Mouse (Mus musculus) neural tube, embryonic 12.5 days (tissue): ENCODE measurements at regions not wholly inside any gene's neighbourhood (a gene's known extent, or its start where the extent isn't known, plus 50 kb on each side); places are given as distances from the start of the nearest gene placed in this dataset.
"Not testable (repeated sequence)": the region's sequence is repeated elsewhere in the genome, so short reads cannot be mapped to it uniquely, and the experiment has no call there.

Source experiments
- ATAC-seq: fragments of 200-750 bp; cut with Nextera tagmentation; 2 replicates; pipeline ENCODE4 v1.8.0; 2017; ENCODE audit warnings: low read depth, mild to moderate bottlenecking, moderate TSS enrichment, moderate library complexity; ENCODE audit not compliant: low FRiP score
- H3K27ac ChIP-seq: fragments of 300-500 bp; sonication (generic); 2 replicates; pipeline ENCODE4 v1.5.1; 2016
- H3K27me3 ChIP-seq: fragments of 300-500 bp; sonication (generic); replicated peaks from 2 replicates; pipeline ENCODE4 v1.6.1; 2016; ENCODE audit warnings: mild to moderate bottlenecking
- H3K36me3 ChIP-seq: fragments of 300-500 bp; sonication (generic); 2 replicates; pipeline ENCODE4 v1.6.1; 2016; ENCODE audit warnings: mild to moderate bottlenecking
- H3K4me1 ChIP-seq: fragments of 300-500 bp; sonication (generic); 2 replicates; pipeline ENCODE4 v1.6.1; 2016
- H3K4me2 ChIP-seq: fragments of 300-500 bp; sonication (generic); replicated peaks from 2 replicates; pipeline ENCODE4 v1.6.1; 2016; ENCODE audit warnings: mild to moderate bottlenecking
- H3K4me3 ChIP-seq: fragments of 300-500 bp; sonication (generic); 2 replicates; pipeline ENCODE4 v1.5.1; 2016
- H3K9ac ChIP-seq: fragments of 300-500 bp; sonication (generic); 2 replicates; pipeline ENCODE4 v1.6.1; 2016; ENCODE audit warnings: mild to moderate bottlenecking
- H3K9me3 ChIP-seq: fragments of 300-500 bp; sonication (generic); 2 replicates; pipeline ENCODE4 v1.6.1; 2016; ENCODE audit warnings: mild to moderate bottlenecking
- WGBS: fragments of 180-500 bp; shearing (Covaris S2); methylation state at CpG from one replicate; pipeline ENCODE4 v1.1.7; 2016; 5-methylcytosine and 5-hydroxymethylcytosine counted together

DNA sequence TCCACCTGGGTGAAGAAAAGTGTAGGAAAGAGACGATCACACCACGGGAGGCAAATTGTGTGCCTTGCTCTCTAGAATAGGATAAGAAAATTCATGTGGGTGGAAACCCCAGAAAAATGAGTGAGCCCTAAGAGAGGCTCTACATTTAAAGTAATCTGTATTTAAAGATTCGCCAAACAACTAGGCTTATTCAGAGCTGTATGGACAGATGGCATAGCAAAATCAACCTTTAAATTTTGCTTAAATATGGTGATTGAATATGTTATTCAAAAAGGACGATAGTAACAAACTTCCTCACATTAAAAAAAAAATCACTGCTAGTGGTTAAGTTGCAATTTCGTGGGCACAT is 185.1 kb downstream of the Diras2 start:
- Histone ChIP-seq H3K36me3 (no peaks in the 10 kb centered on the region), H3K4me2 (no peak overlapping the region), H3K27ac (no peak overlapping the region), H3K27me3 (no peaks in the 10 kb centered on the region), H3K9me3 (no peaks in the 10 kb centered on the region), H3K9ac (no peak overlapping the region), H3K4me1 (no peaks in the 10 kb centered on the region), H3K4me3 (no peak overlapping the region)
- 86% methylated on average over 5 of the region's 5 CpGs for WGBS
- ATAC-seq: no peak

DNA sequence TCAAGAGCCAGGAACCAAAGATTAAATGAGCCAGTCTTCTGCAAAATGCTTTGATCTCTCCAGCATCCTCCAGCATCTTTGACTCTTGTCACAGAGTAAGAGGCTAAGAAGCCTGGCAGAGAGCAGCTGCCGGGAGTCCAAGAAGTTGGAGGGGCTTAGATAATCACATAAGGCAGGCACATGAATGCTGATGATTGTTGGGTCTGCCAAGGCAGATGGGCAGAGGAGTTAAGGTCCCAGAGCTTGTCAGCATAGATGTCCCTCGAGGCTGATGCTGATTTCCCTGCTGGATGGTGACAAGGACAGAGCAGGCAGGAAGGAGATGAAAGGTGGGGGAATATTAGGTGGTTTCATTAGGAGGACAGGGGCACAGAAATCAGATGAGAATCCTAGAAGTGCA is 183.4 kb downstream of the Diras2 start:
- no peak overlapping the region for H3K27ac ChIP-seq
- H3K9me3 ChIP-seq: no peaks in the 10 kb centered on the region
- H3K36me3 ChIP-seq: no peaks in the 10 kb centered on the region
- no peaks in the 10 kb centered on the region for H3K4me1 ChIP-seq
- H3K4me2 ChIP-seq: no peak overlapping the region
- 67% methylated on average over 2 of the region's 2 CpGs for WGBS
- no peak overlapping the region for H3K9ac ChIP-seq
- no peak for ATAC-seq
- H3K27me3 ChIP-seq: no peaks in the 10 kb centered on the region
- no peak overlapping the region for H3K4me3 ChIP-seq

DNA sequence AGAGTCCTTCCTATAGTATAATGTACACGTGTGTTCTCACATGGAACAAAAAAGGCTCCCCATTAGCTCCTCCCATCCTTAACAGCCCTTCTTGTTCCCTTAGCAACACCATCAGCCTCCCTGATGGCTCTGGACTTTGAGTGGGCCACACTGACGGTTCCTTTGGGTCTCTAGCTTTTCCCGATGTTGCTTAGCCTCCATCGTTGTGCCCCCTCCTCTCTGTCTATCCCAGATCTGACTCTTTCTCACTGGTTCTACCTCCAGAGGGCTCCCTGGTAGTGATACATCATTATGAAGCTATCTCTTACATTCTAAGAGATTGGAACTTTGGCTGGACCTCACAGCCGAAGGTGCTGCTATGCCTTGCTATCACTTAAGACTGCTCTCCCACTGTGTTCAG is 181.5 kb downstream of the Diras2 start:
- Histone ChIP-seq H3K27me3 (no peaks in the 10 kb centered on the region), H3K9me3 (no peaks in the 10 kb centered on the region), H3K4me2 (no peak overlapping the region), H3K4me3 (no peak overlapping the region), H3K27ac (no peak overlapping the region), H3K9ac (no peak overlapping the region), H3K36me3 (no peaks in the 10 kb centered on the region), H3K4me1 (no peaks in the 10 kb centered on the region)
- ATAC-seq: no peak
- WGBS: 86% methylated on average over 5 of the region's 5 CpGs

DNA sequence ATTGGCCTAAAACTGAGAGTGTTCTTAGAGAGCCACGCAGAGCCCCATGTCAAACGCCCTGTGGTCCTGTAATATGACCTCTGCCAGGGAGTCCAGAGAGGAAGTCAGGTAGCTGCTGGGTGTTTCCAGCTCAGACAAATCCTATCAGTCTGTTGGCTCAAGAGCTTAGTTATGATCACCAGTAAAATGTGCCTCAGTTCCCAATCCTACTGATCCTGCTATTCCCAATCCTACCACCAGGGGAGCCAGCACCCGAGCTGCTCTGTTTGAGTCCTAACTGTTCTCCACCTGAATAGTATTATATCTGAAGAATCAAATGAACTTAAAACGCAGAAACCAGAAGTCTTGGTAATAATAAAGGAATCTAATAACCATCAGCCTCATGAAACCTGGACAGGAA is 178.5 kb downstream of the Diras2 start:
- H3K9ac ChIP-seq: no peak overlapping the region
- 81% methylated on average over 4 of the region's 4 CpGs for WGBS
- ATAC-seq: no peak

DNA sequence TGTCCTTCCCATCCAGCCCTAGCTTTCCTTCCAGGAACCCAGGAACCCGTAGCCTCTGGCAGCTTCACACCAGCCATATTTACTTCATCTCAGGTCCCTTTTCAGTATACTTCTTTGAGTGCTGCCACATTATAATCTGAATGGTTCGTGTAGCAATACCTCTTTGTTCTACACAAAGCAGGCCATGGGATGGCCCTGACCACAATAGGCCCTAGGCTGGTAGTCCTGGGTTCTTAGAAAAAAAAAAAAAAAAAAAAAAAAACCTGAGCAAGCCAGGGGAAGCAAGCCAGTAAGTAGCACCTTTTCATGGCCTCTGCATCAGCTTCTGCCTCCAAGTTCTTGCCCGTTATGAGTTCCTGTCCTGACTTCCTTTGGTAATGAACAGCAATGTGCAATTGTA is 177.6 kb downstream of the Diras2 start:
- Histone ChIP-seq H3K4me2 (no peak overlapping the region), H3K36me3 (no peaks in the 10 kb centered on the region), H3K9me3 (no peaks in the 10 kb centered on the region), H3K9ac (no peak overlapping the region), H3K27me3 (no peaks in the 10 kb centered on the region), H3K27ac (no peak overlapping the region), H3K4me3 (no peak overlapping the region), H3K4me1 (no peaks in the 10 kb centered on the region)
- WGBS: 60% methylated on average over 3 of the region's 3 CpGs
- ATAC-seq: no peak

More for the DNA sequence above, 178.5 kb downstream of the Diras2 start:
- H3K9me3 ChIP-seq: no peaks in the 10 kb centered on the region
- H3K4me2 ChIP-seq: no peak overlapping the region
- no peaks in the 10 kb centered on the region for H3K4me1 ChIP-seq
- no peaks in the 10 kb centered on the region for H3K27me3 ChIP-seq
- H3K36me3 ChIP-seq: no peaks in the 10 kb centered on the region
- no peak overlapping the region for H3K4me3 ChIP-seq
- no peak overlapping the region for H3K27ac ChIP-seq

DNA sequence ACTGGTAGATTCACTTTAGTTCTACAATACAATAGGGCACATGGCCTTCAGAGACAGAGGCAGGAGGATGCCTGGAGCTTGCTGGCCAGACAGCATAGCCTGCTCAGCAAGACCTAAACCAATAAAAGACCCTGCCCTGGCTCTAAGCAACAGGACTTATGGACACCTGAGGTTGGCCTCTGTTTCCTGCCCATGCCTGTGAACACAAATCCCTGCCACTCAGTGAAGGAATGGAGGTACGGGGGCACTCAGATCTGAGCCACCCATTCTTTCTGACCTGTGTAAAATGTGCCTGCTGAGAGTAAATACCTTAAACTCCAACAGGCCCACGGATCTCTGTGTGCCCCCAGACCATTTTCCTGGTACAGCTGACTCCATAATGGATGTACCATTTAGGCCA is 177.1 kb downstream of the Diras2 start:
- no peak overlapping the region for H3K27ac ChIP-seq
- H3K9me3 ChIP-seq: no peaks in the 10 kb centered on the region
- no peak overlapping the region for H3K4me2 ChIP-seq
- 86% methylated on average over 2 of the region's 2 CpGs for WGBS
- H3K4me1 ChIP-seq: no peaks in the 10 kb centered on the region
- no peak overlapping the region for H3K4me3 ChIP-seq
- H3K9ac ChIP-seq: no peak overlapping the region
- H3K27me3 ChIP-seq: no peaks in the 10 kb centered on the region
- ATAC-seq: no peak
- no peaks in the 10 kb centered on the region for H3K36me3 ChIP-seq

DNA sequence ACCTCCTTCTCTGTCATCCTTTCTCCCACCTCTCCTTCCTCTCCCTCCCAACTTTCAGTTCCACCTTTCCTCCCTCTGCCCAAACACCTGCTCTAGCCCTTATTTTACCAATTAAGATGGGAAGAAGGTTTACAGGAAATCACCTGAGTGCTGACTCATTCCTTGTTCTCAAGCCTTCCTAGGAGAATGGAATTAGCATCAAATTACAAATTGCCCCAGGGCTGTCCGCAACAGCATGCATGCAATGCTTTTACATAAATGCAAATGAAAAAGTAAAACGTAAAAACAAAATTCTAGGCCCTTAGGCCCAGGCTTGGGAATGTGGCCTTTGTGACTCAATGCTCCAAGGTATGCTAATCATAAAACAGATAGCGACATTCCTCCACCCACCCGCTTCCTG is 175.2 kb downstream of the Diras2 start:
- H3K9ac ChIP-seq, H3K36me3 ChIP-seq, ATAC-seq, H3K4me2 ChIP-seq, H3K4me3 ChIP-seq, H3K27me3 ChIP-seq, H3K27ac ChIP-seq, H3K4me1 ChIP-seq, H3K9me3 ChIP-seq: not testable (repeated sequence)
- WGBS: 88% methylated on average over 4 of the region's 4 CpGs

DNA sequence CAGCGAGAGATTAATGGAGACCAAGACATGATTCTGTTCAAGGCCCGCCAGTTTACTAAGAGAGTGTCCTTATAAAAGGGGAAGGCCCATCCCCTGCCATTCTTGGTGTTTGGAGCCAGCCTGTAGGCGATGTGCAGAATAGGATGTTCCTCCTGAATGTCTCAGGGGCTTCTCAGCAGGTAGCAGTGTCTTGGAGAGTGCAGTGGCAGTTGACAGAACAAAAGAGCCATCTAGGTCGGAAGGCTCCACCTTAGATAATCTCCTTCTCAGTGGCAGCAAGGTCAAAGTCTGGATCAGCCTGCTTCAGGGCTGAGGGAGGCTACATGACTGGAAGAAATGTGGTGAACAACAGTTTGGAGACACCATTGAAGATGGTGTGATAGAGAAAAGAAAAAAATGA is 171.7 kb downstream of the Diras2 start:
- H3K4me3 ChIP-seq, H3K27ac ChIP-seq, H3K4me2 ChIP-seq, H3K4me1 ChIP-seq, H3K27me3 ChIP-seq, H3K9ac ChIP-seq, H3K9me3 ChIP-seq, H3K36me3 ChIP-seq, ATAC-seq: not testable (repeated sequence)
- WGBS: 71% methylated on average over 4 of the region's 4 CpGs

DNA sequence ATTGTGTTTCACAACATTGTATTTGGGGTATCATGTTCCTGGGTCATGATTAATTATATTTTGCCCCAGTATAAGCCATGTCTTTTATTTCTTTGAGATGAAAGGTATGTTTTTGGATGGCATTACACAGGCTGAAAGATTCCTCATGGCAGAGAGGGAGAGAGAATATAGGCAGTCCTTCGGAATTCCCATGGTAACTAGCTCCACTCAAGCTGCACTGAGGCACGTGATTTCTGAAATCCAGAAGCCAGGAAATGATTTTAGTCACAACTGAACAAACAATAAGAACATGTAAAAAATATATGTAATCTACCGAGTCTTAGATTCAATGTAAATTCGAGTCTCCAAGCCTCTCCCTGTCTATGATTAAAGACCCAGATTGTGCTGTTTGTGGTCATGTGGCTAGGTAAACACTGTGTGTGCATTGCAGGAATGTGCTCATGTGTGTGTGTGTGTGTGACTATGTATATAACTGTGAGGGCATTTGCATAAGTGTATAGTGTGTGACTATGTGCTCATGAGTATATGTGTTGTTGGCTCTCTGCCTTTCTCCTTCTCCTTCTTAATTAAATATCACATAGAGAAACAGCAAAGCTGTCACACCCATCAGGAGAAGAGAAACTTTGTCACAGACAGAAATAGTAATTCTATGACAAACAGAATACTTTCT is 169.8 kb downstream of the Diras2 start:
- Histone ChIP-seq H3K9ac (no peak overlapping the region), H3K4me1 (no peaks in the 10 kb centered on the region), H3K9me3 (no peaks in the 10 kb centered on the region), H3K27me3 (no peaks in the 10 kb centered on the region), H3K36me3 (no peaks in the 10 kb centered on the region), H3K4me2 (no peak overlapping the region), H3K27ac (no peak overlapping the region), H3K4me3 (no peak overlapping the region)
- 87% methylated on average over 4 of the region's 4 CpGs for WGBS
- no peak for ATAC-seq

DNA sequence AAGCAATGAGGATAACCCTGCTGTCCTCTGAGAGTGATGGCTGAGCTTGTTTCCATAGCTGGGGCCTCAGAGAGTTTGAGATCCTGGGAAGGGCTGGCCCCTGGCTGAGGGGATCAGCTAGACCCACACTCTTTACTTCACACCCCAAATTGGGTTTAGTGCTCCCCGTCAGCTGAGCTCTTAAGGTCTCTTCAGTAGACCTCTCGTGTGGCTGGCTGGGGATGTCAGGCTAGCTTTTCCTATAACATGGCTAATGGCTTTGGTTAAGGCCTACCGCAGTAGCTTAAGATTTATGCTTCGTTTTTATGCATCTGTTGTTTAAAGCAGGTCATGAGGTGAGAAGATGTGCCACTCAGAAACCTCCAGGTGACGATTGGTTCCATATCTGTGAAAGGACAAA is 168.8 kb downstream of the Diras2 start:
- H3K36me3 ChIP-seq: no peaks in the 10 kb centered on the region
- no peak overlapping the region for H3K9ac ChIP-seq
- no peaks in the 10 kb centered on the region for H3K4me1 ChIP-seq
- no peak overlapping the region for H3K4me3 ChIP-seq
- no peak for ATAC-seq
- no peak overlapping the region for H3K27ac ChIP-seq
- WGBS: 88% methylated on average over 5 of the region's 5 CpGs
- H3K4me2 ChIP-seq: no peak overlapping the region
- H3K9me3 ChIP-seq: no peaks in the 10 kb centered on the region
- H3K27me3 ChIP-seq: no peaks in the 10 kb centered on the region

DNA sequence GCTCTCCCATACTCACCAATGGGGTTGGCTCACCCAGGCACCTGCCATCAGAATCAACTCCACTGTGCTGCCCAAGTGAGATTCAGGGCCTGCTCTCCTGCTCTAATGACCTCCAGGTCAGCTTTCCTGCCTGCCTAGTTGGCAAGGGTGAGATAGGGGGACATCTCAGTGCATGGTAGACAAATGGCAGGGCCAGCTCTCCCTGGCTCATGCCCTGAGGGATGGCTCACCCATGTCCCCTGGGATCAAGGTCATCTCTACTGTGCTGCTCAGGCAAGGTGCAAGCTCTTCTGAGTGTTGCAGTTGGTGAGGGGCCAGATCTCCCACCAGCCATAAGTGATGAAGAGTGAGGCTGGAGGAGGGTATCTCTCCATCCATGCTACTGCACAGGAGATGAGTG is 161.2 kb downstream of the Diras2 start:
- Histone ChIP-seq H3K36me3 (no peaks in the 10 kb centered on the region), H3K9ac (no peak overlapping the region), H3K4me1 (no peaks in the 10 kb centered on the region), H3K4me2 (no peak overlapping the region), H3K27me3 (no peaks in the 10 kb centered on the region), H3K27ac (no peak overlapping the region), H3K4me3 (no peak overlapping the region), H3K9me3 (no peaks in the 10 kb centered on the region)
- ATAC-seq: no peak

DNA sequence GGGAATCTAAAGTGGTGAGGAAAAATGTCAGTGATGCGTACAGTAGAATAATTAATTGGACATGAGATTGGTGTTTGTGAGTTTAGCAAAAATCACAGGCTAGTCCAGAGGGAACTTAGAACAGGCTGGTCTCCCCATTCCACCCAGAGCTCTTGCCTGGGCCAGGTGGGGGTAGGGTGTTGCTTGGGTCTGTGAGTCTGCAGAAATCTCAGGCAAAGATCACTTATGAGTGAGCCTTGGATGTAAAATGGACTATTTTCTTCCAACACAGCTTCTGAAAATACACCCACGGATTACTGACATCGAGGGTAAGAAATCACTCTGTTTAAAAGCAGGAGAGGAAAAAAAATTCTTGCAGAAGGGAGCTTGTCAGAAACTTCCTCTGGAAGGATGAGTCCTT is 159.1 kb downstream of the Diras2 start:
- ATAC-seq: no peak
- no peaks in the 10 kb centered on the region for H3K27me3 ChIP-seq
- H3K4me1 ChIP-seq: no peaks in the 10 kb centered on the region
- H3K9me3 ChIP-seq: no peaks in the 10 kb centered on the region
- no peaks in the 10 kb centered on the region for H3K36me3 ChIP-seq
- H3K27ac ChIP-seq: no peak overlapping the region
- WGBS: 92% methylated on average over 3 of the region's 3 CpGs
- H3K9ac ChIP-seq: no peak overlapping the region
- no peak overlapping the region for H3K4me3 ChIP-seq
- H3K4me2 ChIP-seq: no peak overlapping the region

DNA sequence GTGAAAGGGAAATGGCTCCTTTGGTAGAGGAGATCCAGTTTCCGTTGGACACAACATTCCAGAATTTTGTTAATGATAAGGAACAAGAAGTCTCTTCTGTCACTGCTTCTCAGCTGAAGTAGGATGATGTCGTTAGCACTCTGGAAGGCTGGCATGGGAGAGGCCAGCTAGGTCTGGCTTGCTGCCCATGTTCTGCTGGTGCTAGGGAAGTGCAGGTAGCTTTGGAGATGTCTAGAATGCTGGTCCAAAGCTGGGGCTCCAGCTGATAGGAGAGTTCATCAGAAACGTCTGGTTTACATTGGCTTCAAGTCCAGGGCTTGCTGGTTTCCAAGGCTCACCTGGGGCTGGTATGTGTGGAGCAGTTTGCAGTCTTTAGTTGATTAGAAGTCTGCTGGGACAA is 156.3 kb downstream of the Diras2 start:
- H3K27ac ChIP-seq: no peak overlapping the region
- H3K4me3 ChIP-seq: no peak overlapping the region
- no peaks in the 10 kb centered on the region for H3K4me1 ChIP-seq
- no peaks in the 10 kb centered on the region for H3K36me3 ChIP-seq
- no peaks in the 10 kb centered on the region for H3K27me3 ChIP-seq
- no peak for ATAC-seq
- H3K4me2 ChIP-seq: no peak overlapping the region
- peaks cover 9% of the 10 kb centered on the region for H3K9me3 ChIP-seq
- WGBS: 84% methylated on average over 3 of the region's 3 CpGs
- no peak overlapping the region for H3K9ac ChIP-seq
